8 mouse cellular contexts compared by ENCODE assay signal in genomic region chr13:69739091-69739758, GRCm38 (mm10). TPM values are rescaled to one million over a fixed set of nuclear protein-coding genes. Genes with fewer than 3 reads are reported as not detected.
DNase-seq lines count a peak whose midpoint lies in the region; ATAC-seq and TF ChIP-seq lines count a peak whose summit lies in the region.

No protein-coding gene starts in this region.

- DNase-seq in heart, adult 11 months = no peak
- peak; percentile 31 for DNase-seq in R1 (ENCODE audit: low read depth, low spot score)
- peak; percentile 22 for DNase-seq in embryo, embryonic 11.5 days (ENCODE audit: low read depth, low spot score)
- DNase-seq in heart, postnatal 10 days = peak; percentile 43 to 48
- peak; percentile 72 for DNase-seq in limb, embryonic 11.5 days (ENCODE audit: low spot score)
- peak; percentile 39 for DNase-seq in midbrain, postnatal 0 days (ENCODE audit: low spot score)

- peak overlapping the region; percentile 69 for H3K9ac ChIP-seq in heart, embryonic 11.5 days (ENCODE audit: low read depth, low read length)
- peak overlapping the region; percentile 59 for H3K9ac ChIP-seq in limb, embryonic 11.5 days (ENCODE audit: low read length)
- H3K9ac ChIP-seq in midbrain, postnatal 0 days (replicated peaks; ENCODE audit: low read length, poor library complexity, severe bottlenecking) = peak overlapping the region; percentile 91

- peak overlapping the region; percentile 60 for H3K4me3 ChIP-seq in heart, embryonic 11.5 days (ENCODE audit: low read depth, low read length)
- H3K4me3 ChIP-seq in limb, embryonic 11.5 days (ENCODE audit: low read depth, low read length) = peak overlapping the region; percentile 63
- peak overlapping the region; percentile 85 for H3K4me3 ChIP-seq in midbrain, postnatal 0 days (ENCODE audit: low read depth, low read length)

- peaks cover 57% of the 10 kb centered on the region for H3K27me3 ChIP-seq in heart, embryonic 11.5 days (ENCODE audit: control insufficient read depth, insufficient read depth, low read length)
- H3K27me3 ChIP-seq in limb, embryonic 11.5 days (ENCODE audit: control insufficient read depth, insufficient read depth, low read length) = peaks cover 40% of the 10 kb centered on the region
- no peaks in the 10 kb centered on the region for H3K27me3 ChIP-seq in midbrain, postnatal 0 days (ENCODE audit: insufficient read depth, low read length)

- ATAC-seq in heart, embryonic 11.5 days (replicated peaks; ENCODE audit: insufficient number of reproducible peaks, low FRiP score, low TSS enrichment) = peak; percentile 62
- peak; percentile 48; the same call in 1 of the 2 replicates for ATAC-seq in limb, embryonic 11.5 days (ENCODE audit: insufficient number of reproducible peaks, low FRiP score, low TSS enrichment, low read depth)
- peak; percentile 73 for ATAC-seq in midbrain, postnatal 0 days (ENCODE audit: low FRiP score)
- no peak for ATAC-seq in activated CD4-positive, CD25-positive, alpha-beta regulatory T cell, adult 4 months

- peaks cover 7% of the 10 kb centered on the region; the same call in 1 of the 2 replicates for H3K4me1 ChIP-seq in heart, embryonic 11.5 days (ENCODE audit: control insufficient read depth, insufficient read depth, low read length)
- 0 out of 2 replicates have a peak, but pooled peaks cover 5% of the 10 kb centered on the region for H3K4me1 ChIP-seq in limb, embryonic 11.5 days (ENCODE audit: control insufficient read depth, insufficient read depth, low read length)
- peaks cover 17% of the 10 kb centered on the region for H3K4me1 ChIP-seq in midbrain, postnatal 0 days (ENCODE audit: insufficient read depth, low read length)

- TF ChIP-seq CTCF in midbrain, postnatal 0 days (IDR thresholded peaks at IDR 0.05) = no peak

- peak overlapping the region; percentile 97 for H3K4me2 ChIP-seq in heart, embryonic 11.5 days
- peak overlapping the region; percentile 99 for H3K4me2 ChIP-seq in limb, embryonic 11.5 days (ENCODE audit: low read depth, severe bottlenecking)
- peak overlapping the region; percentile 82 for H3K4me2 ChIP-seq in midbrain, postnatal 0 days (ENCODE audit: low read depth, low read length, poor library complexity, severe bottlenecking)

- WGBS in heart, embryonic 11.5 days (ENCODE audit: insufficient replicate concordance) = under 1% methylated on average over 75 of the region's 78 CpGs
- WGBS in limb, embryonic 11.5 days = under 1% methylated on average over 68 of the region's 78 CpGs
- under 1% methylated on average over 70 of the region's 78 CpGs for WGBS in midbrain, postnatal 0 days

- no peak overlapping the region for H3K27ac ChIP-seq in heart, embryonic 11.5 days (ENCODE audit: low read depth, low read length)
- no peak overlapping the region for H3K27ac ChIP-seq in limb, embryonic 11.5 days (replicated peaks; ENCODE audit: low read depth, low read length)
- H3K27ac ChIP-seq in midbrain, postnatal 0 days (ENCODE audit: low read depth, low read length) = peak overlapping the region; percentile 91

- peaks cover 3% of the 10 kb centered on the region for H3K9me3 ChIP-seq in heart, embryonic 11.5 days (replicated peaks; ENCODE audit: control insufficient read depth, low read length)
- no peaks in the 10 kb centered on the region; the same call in 1 of the 2 replicates for H3K9me3 ChIP-seq in limb, embryonic 11.5 days (ENCODE audit: control insufficient read depth, low read length)
- no peaks in the 10 kb centered on the region for H3K9me3 ChIP-seq in midbrain, postnatal 0 days (ENCODE audit: low read length)

- intact Hi-C loops in heart, postnatal 10 days (cut with DNase I) = loop anchor here (5.0 kb wide), 1 partner anchor 358 kb away; no protein-coding TSS in a partner anchor

- no peaks in the 10 kb centered on the region for H3K36me3 ChIP-seq in heart, embryonic 11.5 days (ENCODE audit: control insufficient read depth, insufficient read depth, low read length)
- H3K36me3 ChIP-seq in limb, embryonic 11.5 days (ENCODE audit: control insufficient read depth, insufficient read depth, low read length) = no peaks in the 10 kb centered on the region
- H3K36me3 ChIP-seq in midbrain, postnatal 0 days (ENCODE audit: insufficient read depth, low read length) = no peaks in the 10 kb centered on the region

RNA-seq across cellular contexts. Expression of gene Ube2ql1, which starts 0.5 kb away (rescaled TPM):
- polyA plus RNA-seq in heart, embryonic 11.5 days (2014; fragmentation: Nextera tagmentation; extraction: Ambion mirVana) = 1.4 and 1.7 TPM in 2 replicates
- 1 to 10 TPM in 1 of 2 experiments, under 1 TPM in 1; 0.87 to 1.2 TPM for total RNA-seq in heart, postnatal 10 days (2021)
- 1.7 and 1.8 TPM in 2 replicates for polyA plus RNA-seq in limb, embryonic 11.5 days (2014; fragmentation: Nextera tagmentation; extraction: Ambion mirVana)
- total RNA-seq in midbrain, postnatal 0 days (2014; rRNA removed) = 145 and 157 TPM in 2 replicates
- polyA plus RNA-seq in midbrain, postnatal 0 days (2015; fragmentation: Nextera tagmentation; extraction: Ambion mirVana) = 25.1 and 25.8 TPM in 2 replicates
- not detected for polyA plus RNA-seq in activated CD4-positive, CD25-positive, alpha-beta regulatory T cell, adult 4 months (2017; shearing (Covaris generic))
